Mouse (Mus musculus) Patski (cell line): Measurements from ENCODE around the gene Nrxn3. TPM values are rescaled to one million over a fixed set of nuclear protein-coding genes. Genes with fewer than 3 reads are reported as not detected.
A peak's percentile ranks its signal among the peaks of the same experiment; 100 is the strongest.

Experiments
- ATAC-seq: fragments of 100-300 bp; one replicate; pipeline ENCODE4 v1.8.0; 2021
- CTCF ChIA-PET: fragments of 350-600 bp; sonication (Branson Sonifier 250); formaldehyde crosslinking; loops from one replicate; lab custom pipeline; 2022; ENCODE audit warnings: inconsistent platforms; lab: Charles Lee
- POLR2A ChIA-PET: fragments of 350-600 bp; sonication (Branson Sonifier 250); formaldehyde crosslinking; loops from one replicate; lab custom pipeline; 2022; ENCODE audit warnings: antibody characterized with exemption, inconsistent platforms; lab: Charles Lee
- DNase-seq: peaks from one replicate; pipeline ENCODE4 v3.0.0-alpha.2; 2011; ENCODE audit warnings: low read depth, low spot score
- H3K27me3 ChIP-seq: fragments of 371-371 bp; one replicate; pipeline ENCODE4 v1.5.1; 2021
- CTCF ChIP-seq: fragments of 100-300 bp; IDR thresholded peaks from one replicate; pipeline ENCODE4 v1.5.1; 2021
- in situ Hi-C: fragments of 300-500 bp; cut with MboI; formaldehyde crosslinking; loops from 3 replicates; pipeline ENCODE4 v1.11.1; 2018; ENCODE audit warnings: low pct_unique_long_range_greater_than_20kb, mixed read lengths
- polyA plus RNA-seq: library from polyadenylated mRNA; unstranded; gene quantifications from one replicate; pipeline ENCODE4 v1.2.3, GENCODE M21; 2021

Gene Nrxn3
- polyA plus RNA-seq, 1 experiment from 2014 or later = not detected

- ATAC-seq (no peak), DNase-seq (no peak)
- ChIA-PET CTCF (no interaction called here), POLR2A (no interaction called here)
- in situ Hi-C loops = no loop called here
- no peak for TF ChIP-seq CTCF
- H3K27me3 ChIP-seq = no peaks in the 10 kb centered on the region
These were observed 603.3 kb downstream of the Nrxn3 start for GRCm38 (mm10) chr12:89325864-89326560.

- no peak for ATAC-seq
- DNase-seq = no peak
- TF ChIP-seq CTCF = no peak
- in situ Hi-C loops = no loop called here
- ChIA-PET POLR2A (no interaction called here), CTCF (no interaction called here)
- no peaks in the 10 kb centered on the region for H3K27me3 ChIP-seq
These were observed 609.0 kb downstream of the Nrxn3 start for GRCm38 (mm10) chr12:89331474-89332263.

- in situ Hi-C loops = no loop called here
- DNase-seq = no peak
- TF ChIP-seq CTCF = no peak
- no peaks in the 10 kb centered on the region for H3K27me3 ChIP-seq
- CTCF ChIA-PET = no interaction called here
- POLR2A ChIA-PET = no interaction called here
- no peak for ATAC-seq
These were observed 610.8 kb downstream of the Nrxn3 start for GRCm38 (mm10) chr12:89333486-89333885.

- no peak for TF ChIP-seq CTCF
- in situ Hi-C loops = no loop called here
- ChIA-PET POLR2A (no interaction called here), CTCF (no interaction called here)
- DNase-seq (no peak), ATAC-seq (no peak)
- H3K27me3 ChIP-seq = no peaks in the 10 kb centered on the region
These were observed 642.2 kb downstream of the Nrxn3 start for GRCm38 (mm10) chr12:89364850-89365249.

GRCm38 (mm10) chr12:89369939-89370338 lies 647.3 kb downstream of the Nrxn3 start:
- TF ChIP-seq CTCF = no peak
- DNase-seq (no peak), ATAC-seq (no peak)
- ChIA-PET CTCF (no interaction called here), POLR2A (no interaction called here)
- H3K27me3 ChIP-seq = no peaks in the 10 kb centered on the region
- in situ Hi-C loops = no loop called here

GRCm38 (mm10) chr12:89376600-89376999 lies 653.9 kb downstream of the Nrxn3 start:
- in situ Hi-C loops = no loop called here
- H3K27me3 ChIP-seq = no peaks in the 10 kb centered on the region
- DNase-seq = no peak
- ChIA-PET CTCF (no interaction called here), POLR2A (no interaction called here)
- no peak for ATAC-seq
- TF ChIP-seq CTCF = no peak

GRCm38 (mm10) chr12:89377051-89377643 lies 654.5 kb downstream of the Nrxn3 start:
- TF ChIP-seq CTCF = no peak
- POLR2A ChIA-PET = no interaction called here
- DNase-seq = no peak
- in situ Hi-C loops = no loop called here
- CTCF ChIA-PET = interaction anchor here (0.8 kb wide), 1 partner anchor 9 kb away, joined by 3 read pairs; no protein-coding TSS in a partner anchor
- H3K27me3 ChIP-seq = no peaks in the 10 kb centered on the region
- no peak for ATAC-seq

- no peak for ATAC-seq
- H3K27me3 ChIP-seq = no peaks in the 10 kb centered on the region
- DNase-seq = no peak
- ChIA-PET CTCF (interaction anchor here (0.8 kb wide), 1 partner anchor 8 kb away, joined by 3 read pairs; no protein-coding TSS in a partner anchor), POLR2A (no interaction called here)
- in situ Hi-C loops = no loop called here
- no peak for TF ChIP-seq CTCF
These were observed 655.0 kb downstream of the Nrxn3 start for GRCm38 (mm10) chr12:89377687-89378086.

- POLR2A ChIA-PET = no interaction called here
- TF ChIP-seq CTCF = no peak
- CTCF ChIA-PET = no interaction called here
- DNase-seq = no peak
- H3K27me3 ChIP-seq = no peaks in the 10 kb centered on the region
- ATAC-seq = no peak
- in situ Hi-C loops = no loop called here
These were observed 660.6 kb downstream of the Nrxn3 start for GRCm38 (mm10) chr12:89383254-89383653.

- no peaks in the 10 kb centered on the region for H3K27me3 ChIP-seq
- in situ Hi-C loops = no loop called here
- ChIA-PET POLR2A (no interaction called here), CTCF (no interaction called here)
- ATAC-seq = no peak
- DNase-seq = no peak
- TF ChIP-seq CTCF = peak; percentile 31
These were observed 672.6 kb downstream of the Nrxn3 start for GRCm38 (mm10) chr12:89395121-89395792.
